Mouse (Mus musculus) myocyte (in vitro differentiated cells): ENCODE results near the gene Gm47985.
"Not testable (repeated sequence)": the region's sequence is repeated elsewhere in the genome, so short reads cannot be mapped to it uniquely, and the experiment has no call there.

Experiments
- CEBPB ChIP-seq: IDR thresholded peaks from 2 replicates; pipeline ENCODE4 v1.6.1; 2011; ENCODE audit warnings: mild to moderate bottlenecking, moderate library complexity; ENCODE audit not compliant: poor library complexity, insufficient read depth, severe bottlenecking
- E2F4 ChIP-seq: IDR thresholded peaks from one replicate; pipeline ENCODE4 v1.6.1; 2011; ENCODE audit warnings: mild to moderate bottlenecking, control low read depth, moderate library complexity; ENCODE audit not compliant: insufficient read depth
- MAX ChIP-seq: IDR thresholded peaks from one replicate; pipeline ENCODE4 v1.6.1; 2011; ENCODE audit warnings: low read depth, mild to moderate bottlenecking, control low read depth
- MYOD1 ChIP-seq, 3 experiments: IDR thresholded peaks; one replicate each; pipeline ENCODE4 v1.6.1; 2011; ENCODE audit warnings: control low read depth in 2 of 3, low read depth in 2 of 3, mild to moderate bottlenecking in 2 of 3, moderate library complexity in 1 of 3; ENCODE audit not compliant: insufficient read length in 2 of 3, control insufficient read depth in 1 of 3
- MYOG ChIP-seq, 3 experiments: IDR thresholded peaks; one replicate each; pipeline ENCODE4 v1.6.1; 2011; ENCODE audit warnings: control low read depth in 2 of 3, low read depth in 2 of 3, mild to moderate bottlenecking in 2 of 3; ENCODE audit not compliant: insufficient read length in 2 of 3, control insufficient read depth in 1 of 3, insufficient read depth in 1 of 3
- POLR2A ChIP-seq: IDR thresholded peaks from one replicate; pipeline ENCODE4 v1.6.1; 2011; ENCODE audit warnings: low read depth, mild to moderate bottlenecking, control low read depth, moderate library complexity; ENCODE audit not compliant: insufficient read length
- POLR2AphosphoS2 ChIP-seq: IDR thresholded peaks from one replicate; pipeline ENCODE4 v1.6.1; 2011; ENCODE audit warnings: low read depth, control low read depth; ENCODE audit not compliant: insufficient read length
- REST ChIP-seq: IDR thresholded peaks from one replicate; pipeline ENCODE4 v1.6.1; 2011; ENCODE audit warnings: mild to moderate bottlenecking, control low read depth, moderate library complexity; ENCODE audit not compliant: insufficient read depth, insufficient read length
- SRF ChIP-seq: IDR thresholded peaks from one replicate; pipeline ENCODE4 v1.6.1; 2011; ENCODE audit warnings: low read depth; ENCODE audit not compliant: control insufficient read depth, insufficient read length
- TCF12 ChIP-seq: IDR thresholded peaks from one replicate; pipeline ENCODE4 v1.6.1; 2011; ENCODE audit warnings: mild to moderate bottlenecking, control low read depth; ENCODE audit not compliant: poor library complexity, insufficient read depth, severe bottlenecking
- TCF3 ChIP-seq: IDR thresholded peaks from one replicate; pipeline ENCODE4 v1.6.1; 2011; ENCODE audit warnings: low read depth, control low read depth; ENCODE audit not compliant: insufficient read length
- USF1 ChIP-seq: IDR thresholded peaks from one replicate; pipeline ENCODE4 v1.6.1; 2011; ENCODE audit warnings: low read depth, mild to moderate bottlenecking, control low read depth, moderate library complexity

DNA sequence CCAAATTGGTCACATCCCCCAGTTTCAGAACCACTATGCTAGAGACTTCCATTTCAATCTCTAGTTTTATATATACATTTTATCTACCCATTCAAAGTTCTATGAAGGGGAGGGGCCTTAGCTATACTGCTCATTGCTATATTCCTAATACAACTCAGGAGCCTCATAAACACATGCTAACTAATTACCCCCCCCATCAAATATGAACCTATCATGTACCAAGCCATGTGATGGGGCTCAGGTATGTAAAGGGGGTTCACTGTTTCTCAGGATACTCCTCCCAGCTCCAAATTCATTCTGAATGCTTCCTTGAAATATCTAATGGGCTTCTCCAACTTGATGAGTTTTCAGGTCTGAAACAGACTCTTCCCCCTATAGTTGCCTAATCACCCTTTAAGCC is 18.3 kb downstream of the Gm47985 start:
- not testable (repeated sequence) for TF ChIP-seq MAX; POLR2A; TCF12; E2F4; USF1; SRF; CEBPB; POLR2AphosphoS2; TCF3; MYOD1 (IDR thresholded peaks at IDR 0.05; ENCODE audit: control insufficient read depth in 1 of 3, insufficient read length in 2 of 3, low read depth in 2 of 3); MYOG (IDR thresholded peaks at IDR 0.05; ENCODE audit: control insufficient read depth in 1 of 3, insufficient read depth in 1 of 3, insufficient read length in 2 of 3, low read depth in 2 of 3); REST
